Mouse (Mus musculus) liver, postnatal 0 days (tissue): Measurements from ENCODE around the gene Kcnd1. TPM values are rescaled to one million over a fixed set of nuclear protein-coding genes. Genes with fewer than 3 reads are reported as not detected.

Source experiments
- ATAC-seq: fragments of 200-750 bp; cut with Nextera tagmentation; 2 replicates; pipeline ENCODE4 v1.8.0; 2017; ENCODE audit warnings: mild to moderate bottlenecking, moderate library complexity
- DNase-seq: peaks from one replicate; pipeline ENCODE4 v3.0.0-alpha.2; 2016
- H3K27ac ChIP-seq: fragments of 300-500 bp; sonication (generic); 2 replicates; pipeline ENCODE4 v1.5.1; 2014; ENCODE audit warnings: antibody characterized with exemption, moderate library complexity, mild to moderate bottlenecking, low read depth
- H3K27me3 ChIP-seq: fragments of 300-500 bp; sonication (generic); 2 replicates; pipeline ENCODE4 v1.6.1; 2014; ENCODE audit warnings: low read length, control low read depth, mixed read lengths; ENCODE audit not compliant: insufficient read depth
- H3K36me3 ChIP-seq: fragments of 300-500 bp; sonication (generic); replicated peaks from 2 replicates; pipeline ENCODE4 v1.6.1; 2014; ENCODE audit warnings: mild to moderate bottlenecking, control low read depth, low read length, moderate library complexity, mixed read lengths; ENCODE audit not compliant: insufficient read depth
- H3K4me1 ChIP-seq: fragments of 300-500 bp; sonication (generic); 2 replicates; pipeline ENCODE4 v1.6.1; 2014; ENCODE audit warnings: antibody characterized with exemption, mild to moderate bottlenecking, control low read depth; ENCODE audit not compliant: insufficient read depth
- H3K4me2 ChIP-seq: fragments of 300-500 bp; sonication (generic); 2 replicates; pipeline ENCODE4 v1.6.1; 2014; ENCODE audit warnings: low read depth, mild to moderate bottlenecking, low read length, moderate library complexity, mixed read lengths
- H3K4me3 ChIP-seq: fragments of 300-500 bp; sonication (generic); 2 replicates; pipeline ENCODE4 v1.5.1; 2014; ENCODE audit warnings: low read depth, low read length
- H3K9ac ChIP-seq: fragments of 300-500 bp; sonication (generic); replicated peaks from 2 replicates; pipeline ENCODE4 v1.6.1; 2014; ENCODE audit warnings: mild to moderate bottlenecking, moderate library complexity
- H3K9me3 ChIP-seq: fragments of 300-500 bp; sonication (generic); 2 replicates; pipeline ENCODE4 v1.6.1; 2016; ENCODE audit warnings: mild to moderate bottlenecking, control low read depth, low read length, mixed read lengths
- CTCF ChIP-seq: sonication (generic); IDR thresholded peaks from 2 replicates; pipeline ENCODE4 v1.5.1; 2016; ENCODE audit warnings: antibody characterized with exemption, low read depth
- EP300 ChIP-seq: IDR thresholded peaks from 2 replicates; pipeline ENCODE4 v1.6.1; 2016; ENCODE audit warnings: antibody characterized with exemption, low read depth, mild to moderate bottlenecking
- WGBS: fragments of 180-500 bp; shearing (Covaris S2); extraction: QIAGEN DNeasy Blood & Tissue Kit; methylation state at CpG from one replicate; pipeline ENCODE4 v1.1.7; 2014; ENCODE audit not compliant: insufficient replicate concordance; 5-methylcytosine and 5-hydroxymethylcytosine counted together
- polyA plus RNA-seq: library from polyadenylated mRNA; unstranded; fragments of >200 nt; fragmentation: Nextera tagmentation; extraction: Ambion mirVana; gene quantifications from 2 replicates; pipeline ENCODE4 v1.2.1, GENCODE M21; 2015

Gene Kcnd1
- polyA plus RNA-seq, 1 experiment from 2014 or later = 0.15 TPM

DNA sequence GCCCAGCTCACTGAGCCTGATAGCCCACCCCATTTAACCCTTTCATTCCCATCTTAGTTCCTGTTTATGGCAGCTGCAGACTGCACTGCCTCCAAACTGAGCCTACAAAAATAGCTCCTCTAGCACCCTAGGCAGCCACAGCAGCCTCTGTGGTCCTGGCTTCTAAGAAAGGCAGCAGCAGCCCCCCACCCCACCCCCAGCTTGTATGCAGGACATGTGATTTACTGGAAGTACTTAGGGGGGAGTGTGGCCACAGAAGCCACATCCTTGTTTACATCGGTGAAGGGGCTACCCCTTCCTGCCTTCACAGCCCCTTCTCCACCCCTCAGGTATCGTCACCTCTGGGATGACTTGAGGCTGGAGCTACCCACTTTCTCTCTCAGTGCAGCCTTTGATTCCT, 43.3 kb downstream of the Kcnd1 start:
- Histone ChIP-seq H3K4me3 (no peak overlapping the region), H3K27ac (no peak overlapping the region), H3K9ac (no peak overlapping the region), H3K36me3 (peaks cover 14% of the 10 kb centered on the region; the same call in 1 of the 2 replicates), H3K4me2 (no peak overlapping the region), H3K4me1 (0 out of 2 replicates have a peak, but pooled peaks cover 5% of the 10 kb centered on the region), H3K27me3 (no peaks in the 10 kb centered on the region), H3K9me3 (no peaks in the 10 kb centered on the region)
- WGBS = 49% methylated on average over 2 of the region's 2 CpGs
- DNase-seq = no peak
- ATAC-seq = no peak
- TF ChIP-seq CTCF (no peak), EP300 (no peak)

DNA sequence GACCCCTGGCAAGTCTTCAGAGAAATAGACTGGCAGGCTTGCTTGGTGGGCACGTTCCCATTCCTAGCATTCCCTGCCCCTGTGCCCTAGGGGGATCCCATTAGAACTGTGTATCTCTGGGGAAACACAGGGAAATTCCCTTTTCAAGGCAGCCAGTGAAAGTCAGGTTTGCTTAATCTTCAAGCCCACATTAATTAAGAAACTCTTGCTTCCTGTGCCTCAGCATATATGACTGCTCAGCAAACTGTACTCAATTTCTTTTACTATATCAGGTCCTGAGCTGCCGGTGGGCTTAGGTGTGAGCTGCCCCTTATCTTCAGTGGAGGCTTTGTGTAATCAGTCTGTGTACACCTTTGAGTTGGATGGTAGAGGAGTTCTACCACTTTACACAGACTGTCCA, 43.7 kb downstream of the Kcnd1 start:
- TF ChIP-seq EP300 (no peak), CTCF (no peak)
- Histone ChIP-seq H3K9ac (no peak overlapping the region), H3K4me2 (no peak overlapping the region), H3K27ac (0 out of 2 replicates have a peak overlapping the region, but pooled peaks have one; percentile 2), H3K36me3 (peaks cover 14% of the 10 kb centered on the region; the same call in 1 of the 2 replicates), H3K9me3 (no peaks in the 10 kb centered on the region), H3K27me3 (no peaks in the 10 kb centered on the region), H3K4me1 (0 out of 2 replicates have a peak, but pooled peaks cover 5% of the 10 kb centered on the region), H3K4me3 (no peak overlapping the region)
- DNase-seq (no peak), ATAC-seq (no peak)
- WGBS = 22% methylated on average over 2 of the region's 2 CpGs

DNA sequence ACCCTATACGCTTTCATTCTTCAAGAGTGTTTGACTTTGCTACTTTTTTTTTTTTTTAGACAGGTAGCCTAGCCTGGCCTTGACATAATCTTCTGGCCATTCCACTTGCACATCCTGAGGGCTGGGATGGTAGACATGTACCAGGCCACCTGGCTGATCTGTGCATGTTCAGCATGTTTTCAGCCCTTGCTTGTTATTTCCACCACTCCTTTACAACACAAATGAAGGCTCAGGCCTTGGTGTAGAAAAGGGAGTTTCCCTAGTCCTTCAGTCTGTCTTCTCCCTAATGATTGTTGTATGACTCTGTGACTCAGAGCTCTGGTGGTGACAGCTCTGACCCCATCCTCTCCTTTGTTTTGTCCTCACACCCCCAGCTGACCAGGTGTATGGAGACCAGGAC, 45.1 kb downstream of the Kcnd1 start:
- H3K9me3 ChIP-seq = no peaks in the 10 kb centered on the region
- peaks cover 24% of the 10 kb centered on the region for H3K36me3 ChIP-seq
- WGBS = 94% methylated on average over 1 of the region's 1 CpGs
- DNase-seq (no peak), ATAC-seq (no peak)
- H3K4me3 ChIP-seq = no peak overlapping the region
- no peak overlapping the region for H3K27ac ChIP-seq
- no peak for TF ChIP-seq EP300
- TF ChIP-seq CTCF = no peak
- 0 out of 2 replicates have a peak, but pooled peaks cover 5% of the 10 kb centered on the region for H3K4me1 ChIP-seq
- H3K4me2 ChIP-seq = no peak overlapping the region
- no peak overlapping the region for H3K9ac ChIP-seq
- H3K27me3 ChIP-seq = no peaks in the 10 kb centered on the region

DNA sequence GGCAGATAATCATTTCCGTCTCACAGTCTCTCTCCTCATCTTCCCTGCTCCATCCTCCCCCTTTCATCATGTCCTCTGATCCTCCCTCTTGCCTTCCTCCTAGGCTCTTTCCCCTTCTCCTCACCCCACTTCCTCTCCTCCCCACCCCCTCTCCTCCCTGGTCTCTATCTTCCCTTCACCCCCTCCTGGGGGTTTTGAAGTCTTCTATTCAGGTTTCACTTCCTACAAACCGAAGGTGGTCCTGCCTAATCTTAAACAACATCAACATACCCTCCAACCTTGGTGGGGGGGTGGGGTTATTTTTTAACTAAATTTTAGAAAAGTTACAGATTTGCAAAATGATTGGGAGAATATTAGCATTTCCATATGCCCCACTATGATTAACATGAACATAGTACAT, 46.4 kb downstream of the Kcnd1 start:
- H3K36me3 ChIP-seq = peaks cover 37% of the 10 kb centered on the region
- no peaks in the 10 kb centered on the region for H3K9me3 ChIP-seq
- no peak for TF ChIP-seq CTCF
- TF ChIP-seq EP300 = no peak
- 54% methylated on average over 2 of the region's 2 CpGs for WGBS
- no peak overlapping the region for H3K27ac ChIP-seq
- no peak overlapping the region for H3K4me2 ChIP-seq
- no peak overlapping the region for H3K9ac ChIP-seq
- DNase-seq (no peak), ATAC-seq (no peak)
- H3K4me1 ChIP-seq = 0 out of 2 replicates have a peak, but pooled peaks cover 5% of the 10 kb centered on the region
- no peaks in the 10 kb centered on the region for H3K27me3 ChIP-seq
- no peak overlapping the region for H3K4me3 ChIP-seq

DNA sequence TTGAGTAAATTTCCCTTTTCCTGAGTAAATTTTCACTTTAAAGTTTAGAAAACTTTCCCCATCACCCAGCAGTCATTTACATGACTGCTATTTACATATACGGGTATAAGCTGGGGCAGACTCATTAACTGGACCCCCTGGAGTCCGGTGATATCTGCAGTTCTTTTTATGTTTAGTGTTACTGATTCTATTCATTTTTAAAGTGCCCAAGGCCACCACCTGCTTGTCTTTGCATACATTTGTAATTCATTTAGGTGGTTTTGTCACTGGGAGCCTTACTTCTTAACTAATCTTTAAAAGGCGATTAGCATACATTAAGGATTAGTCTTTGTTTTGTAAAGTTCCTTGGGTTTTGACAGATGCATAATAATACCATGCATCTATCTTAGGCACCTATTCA, 47.7 kb downstream of the Kcnd1 start:
- 63% methylated on average over 3 of the region's 3 CpGs for WGBS
- H3K9me3 ChIP-seq = no peaks in the 10 kb centered on the region
- H3K27ac ChIP-seq = no peak overlapping the region
- DNase-seq (no peak), ATAC-seq (no peak)
- no peak overlapping the region for H3K4me3 ChIP-seq
- H3K4me1 ChIP-seq = 0 out of 2 replicates have a peak, but pooled peaks cover 5% of the 10 kb centered on the region
- H3K36me3 ChIP-seq = peaks cover 47% of the 10 kb centered on the region
- H3K27me3 ChIP-seq = no peaks in the 10 kb centered on the region
- H3K4me2 ChIP-seq = no peak overlapping the region
- no peak overlapping the region for H3K9ac ChIP-seq
- no peak for TF ChIP-seq EP300
- no peak for TF ChIP-seq CTCF

DNA sequence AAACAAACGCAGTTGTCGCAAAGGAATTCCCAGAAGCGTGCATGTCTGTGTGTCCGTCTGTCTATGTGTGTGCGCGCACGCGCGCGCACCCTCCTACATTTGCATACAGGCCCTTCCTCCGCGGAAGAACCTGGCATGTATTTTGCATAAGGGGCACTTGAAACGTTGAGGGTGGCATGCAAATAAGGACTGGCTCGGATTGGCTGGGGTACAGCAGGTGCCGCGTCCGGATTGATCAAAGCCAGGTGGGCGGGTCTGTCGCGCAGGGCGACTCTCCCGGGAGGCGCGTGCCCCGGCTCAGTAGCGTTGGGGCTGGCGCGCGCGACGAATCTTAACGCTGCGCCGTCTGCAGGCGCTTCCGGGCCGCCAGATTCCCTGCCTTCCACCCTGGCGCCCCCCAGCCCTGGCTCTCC, 55.9 kb downstream of the Kcnd1 start, which contains the start of gene Pim2:
TSS of gene Pim2 (plus strand) at position 256 of the 413 bp plus-strand sequence.
- peak within 1 kb of the TSS; percentile 55 for H3K9ac ChIP-seq
- H3K4me1 ChIP-seq = peaks cover 5% of the 10 kb centered on the region; the same call in 1 of the 2 replicates
- no peak within 1 kb of the TSS for H3K27ac ChIP-seq
- 18% methylated on average over 38 of the region's 38 CpGs for WGBS
- peak; percentile 96 for ATAC-seq
- no peaks in the 10 kb centered on the region for H3K27me3 ChIP-seq
- H3K4me2 ChIP-seq = peak within 1 kb of the TSS; percentile 84
- peak within 1 kb of the TSS; percentile 52 for H3K4me3 ChIP-seq
- peaks cover 15% of the 10 kb centered on the region for H3K36me3 ChIP-seq
- TF ChIP-seq EP300 (no peak), CTCF (no peak)
- H3K9me3 ChIP-seq = no peaks in the 10 kb centered on the region
- DNase-seq = peak; percentile 85

DNA sequence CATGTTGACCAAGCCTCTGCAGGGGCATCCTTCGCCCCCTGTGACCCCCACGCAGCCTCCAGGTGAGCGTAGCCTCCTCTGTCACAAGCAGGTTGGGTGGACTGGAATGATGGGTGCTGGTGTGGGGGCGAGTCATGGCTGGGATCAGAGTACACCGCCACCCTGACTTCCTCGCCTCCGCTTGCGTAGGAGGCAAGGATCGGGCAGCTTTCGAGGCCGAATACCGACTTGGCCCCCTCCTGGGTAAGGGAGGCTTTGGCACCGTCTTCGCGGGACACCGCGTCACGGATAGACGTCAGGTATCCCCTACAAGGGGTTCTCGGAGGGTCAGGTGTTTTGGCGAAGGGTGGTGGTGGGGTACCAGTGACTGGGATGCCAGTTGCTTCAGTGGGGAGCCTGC, 56.4 kb downstream of the Kcnd1 start:
- 22% methylated on average over 21 of the region's 21 CpGs for WGBS
- peaks cover 10% of the 10 kb centered on the region for H3K36me3 ChIP-seq
- ATAC-seq (peak; percentile 4; the same call in 1 of the 2 replicates), DNase-seq (no peak)
- TF ChIP-seq EP300 = no peak
- TF ChIP-seq CTCF = no peak
- no peaks in the 10 kb centered on the region for H3K27me3 ChIP-seq
- H3K9me3 ChIP-seq = no peaks in the 10 kb centered on the region
- no peak overlapping the region for H3K27ac ChIP-seq
- peaks cover 5% of the 10 kb centered on the region; the same call in 1 of the 2 replicates for H3K4me1 ChIP-seq
- peak overlapping the region; percentile 52 for H3K4me3 ChIP-seq
- H3K9ac ChIP-seq = peak overlapping the region; percentile 55
- H3K4me2 ChIP-seq = peak overlapping the region; percentile 84
